Mouse (Mus musculus): ENCODE measurements around the gene Cel.

Gene Cel

GRCm38 (mm10) chr2:28563303-28563702 is at the start of gene Cel:
TSS of gene Cel (minus strand) at chr2:28563403.
- no peak for ATAC-seq (ENCODE audit: low TSS enrichment)

DNA sequence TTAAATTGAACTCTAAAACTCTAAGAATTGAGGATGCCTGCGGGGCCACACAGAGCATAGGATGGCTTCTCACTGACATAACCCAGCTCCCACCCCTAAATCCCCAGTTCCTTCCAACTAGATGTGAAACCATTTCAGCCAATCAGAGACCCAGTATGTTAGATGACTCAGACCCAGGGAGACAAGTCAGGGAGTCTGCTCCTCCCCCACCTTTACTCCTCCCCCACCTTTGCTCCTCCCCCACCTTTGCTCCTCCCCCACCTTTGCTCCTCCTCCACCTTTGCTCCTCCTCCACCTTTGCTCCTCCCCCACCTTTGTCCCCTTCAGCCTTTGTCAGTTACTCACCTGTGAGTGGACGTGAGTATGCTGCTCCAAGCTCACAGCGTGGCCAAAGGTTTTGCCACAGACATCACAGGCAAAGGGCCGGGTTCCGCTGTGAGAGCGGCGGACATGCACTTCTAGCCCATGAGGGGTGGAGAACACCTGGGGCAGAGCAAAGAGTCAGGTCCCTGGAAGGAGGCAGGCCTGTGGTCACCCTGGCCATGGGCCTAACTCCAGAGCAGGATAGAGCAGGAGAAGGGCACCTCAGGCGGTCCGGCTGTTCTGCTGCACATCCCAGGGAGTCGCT is 49.3 kb upstream of the Cel start:
- no peak for ATAC-seq (ENCODE audit: low TSS enrichment)

DNA sequence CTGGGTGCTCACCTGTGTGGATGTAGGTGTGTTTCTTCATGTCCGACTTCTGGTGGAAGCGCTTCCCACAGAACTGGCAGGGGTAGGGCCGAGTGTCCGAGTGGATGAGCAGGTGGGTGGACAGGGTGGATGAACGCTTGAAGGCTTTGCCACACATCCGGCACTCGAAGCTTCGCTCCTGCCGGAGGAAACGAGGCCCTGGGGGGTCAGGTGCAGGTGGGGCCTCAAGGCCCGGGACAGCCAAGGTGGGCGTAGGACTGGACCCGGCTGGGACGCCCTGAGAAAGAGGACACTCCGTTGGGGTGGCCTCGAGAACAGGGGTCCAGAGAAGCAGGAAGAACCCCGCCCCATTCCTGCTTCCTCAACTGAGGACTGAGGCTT is 48.2 kb upstream of the Cel start:
- no peak for ATAC-seq (ENCODE audit: low TSS enrichment)

DNA sequence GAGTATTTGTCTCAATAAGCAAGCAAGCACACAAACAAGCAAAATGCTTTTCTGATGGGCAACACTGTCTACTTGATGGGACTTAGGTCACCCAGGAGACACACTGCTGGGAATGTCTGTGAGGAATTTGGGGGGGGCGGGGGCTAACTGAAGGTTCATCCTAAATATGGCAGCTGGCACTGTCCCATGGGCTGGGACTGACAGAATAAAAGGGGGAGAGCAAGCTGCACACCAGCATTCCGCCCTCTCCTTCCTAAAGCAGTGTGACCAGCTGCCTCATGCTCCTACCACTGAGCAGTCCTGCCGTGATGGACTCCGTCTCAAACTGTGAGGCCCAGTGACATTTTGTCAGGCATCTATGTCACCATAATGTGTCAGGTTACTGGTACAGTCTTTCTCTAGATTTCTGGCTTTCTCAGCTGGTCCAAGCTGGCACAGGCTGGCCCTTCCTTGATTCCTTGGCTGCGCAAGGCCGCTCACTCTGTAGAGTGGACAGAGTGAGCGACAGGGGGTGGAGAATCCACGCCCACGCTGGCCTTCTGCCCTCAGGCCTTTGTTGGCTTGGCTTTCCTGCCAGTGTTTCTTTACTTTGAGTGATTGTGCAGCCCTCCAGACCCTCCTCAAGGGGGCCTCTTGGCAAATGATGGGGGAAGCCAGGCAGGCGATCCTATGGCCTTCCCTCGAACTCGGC is 47.7 kb upstream of the Cel start:
- no peak for ATAC-seq (ENCODE audit: low TSS enrichment)

- no peak for ATAC-seq (ENCODE audit: low TSS enrichment)
Observed at GRCm38 (mm10) chr2:28609851-28610250, 46.6 kb upstream of the Cel start.

- no peak for ATAC-seq (ENCODE audit: low TSS enrichment)
Observed at GRCm38 (mm10) chr2:28607341-28608165, 44.4 kb upstream of the Cel start.

DNA sequence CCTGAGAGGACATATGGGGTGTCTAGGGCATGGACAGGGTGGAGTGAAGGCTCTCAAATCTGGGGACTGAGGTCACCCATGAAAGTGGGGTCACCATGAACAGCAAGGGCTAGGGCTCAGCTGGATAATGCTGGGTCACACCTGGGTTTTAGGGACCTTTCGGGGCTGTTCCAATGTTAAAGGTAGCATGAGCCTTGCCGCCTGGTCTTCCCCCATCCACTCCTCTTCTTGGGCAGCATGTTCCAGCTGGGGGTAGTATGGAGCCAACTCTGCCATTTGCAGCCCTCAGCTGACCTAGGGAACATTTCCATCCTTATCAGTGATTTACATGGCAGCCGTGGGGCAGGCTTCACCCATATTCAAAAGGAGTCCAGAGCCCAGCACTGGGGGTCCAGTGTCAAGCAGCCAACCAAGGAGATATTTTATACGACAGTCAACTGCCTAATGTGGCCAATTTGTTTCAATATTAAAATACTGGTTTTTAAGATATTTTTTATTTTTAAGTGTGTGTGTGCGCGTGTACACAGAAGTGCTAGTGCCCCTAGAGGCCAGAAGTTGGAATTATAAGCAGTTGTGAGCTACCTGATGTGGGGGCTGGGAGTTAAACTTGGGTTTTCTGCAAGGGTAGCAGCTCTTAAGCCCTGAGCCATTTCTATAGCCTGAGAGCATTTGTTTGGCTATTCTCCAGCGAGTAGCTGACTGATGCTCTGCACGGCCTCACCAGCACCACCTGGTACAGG is 43.6 kb upstream of the Cel start:
- no peak for ATAC-seq (ENCODE audit: low TSS enrichment)

- ATAC-seq (ENCODE audit: low TSS enrichment): no peak
Observed at GRCm38 (mm10) chr2:28605789-28606541, 42.8 kb upstream of the Cel start.

DNA sequence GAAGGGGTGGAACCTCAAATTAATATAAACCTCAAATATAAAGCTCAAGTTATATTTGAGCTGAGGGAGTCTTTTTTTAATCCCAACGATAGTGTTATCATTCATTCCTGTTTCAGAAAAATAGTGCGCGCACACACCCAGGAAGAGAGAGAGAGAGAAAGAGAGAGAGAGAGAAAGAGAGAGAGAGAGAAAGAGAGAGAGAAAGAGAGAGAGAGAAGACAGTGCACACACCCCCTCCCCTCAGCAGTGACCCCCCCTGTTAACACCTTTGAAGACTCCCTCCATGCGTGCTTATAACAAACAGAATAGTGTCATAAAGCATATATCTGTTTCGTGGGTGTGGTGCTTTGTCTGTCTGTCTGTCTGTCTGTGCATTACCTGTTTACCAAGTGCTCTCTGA is 40.3 kb upstream of the Cel start:
- no peak for ATAC-seq (ENCODE audit: low TSS enrichment)

- ATAC-seq (ENCODE audit: low TSS enrichment): no peak
Observed at GRCm38 (mm10) chr2:28601720-28602590, 38.8 kb upstream of the Cel start.

DNA sequence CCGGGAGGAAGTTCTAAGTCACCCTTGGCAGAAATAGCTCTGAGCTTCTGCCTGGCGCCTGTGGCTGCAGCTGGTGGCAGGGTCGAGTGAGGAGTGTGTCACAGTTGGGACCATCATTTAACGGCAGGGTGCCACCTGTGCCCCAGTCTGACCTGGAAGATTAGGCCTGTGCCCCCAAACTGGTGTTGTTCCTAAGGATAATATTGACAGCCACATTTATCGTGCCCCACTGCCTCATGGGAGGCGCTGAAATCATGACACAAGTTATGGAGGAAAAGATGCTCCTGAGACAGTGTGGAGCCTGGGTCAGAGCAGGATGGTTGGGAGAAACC is 36.3 kb upstream of the Cel start:
- ATAC-seq (ENCODE audit: low TSS enrichment): no peak

- no peak for ATAC-seq (ENCODE audit: low TSS enrichment)
Observed at GRCm38 (mm10) chr2:28598692-28599568, 35.7 kb upstream of the Cel start.

DNA sequence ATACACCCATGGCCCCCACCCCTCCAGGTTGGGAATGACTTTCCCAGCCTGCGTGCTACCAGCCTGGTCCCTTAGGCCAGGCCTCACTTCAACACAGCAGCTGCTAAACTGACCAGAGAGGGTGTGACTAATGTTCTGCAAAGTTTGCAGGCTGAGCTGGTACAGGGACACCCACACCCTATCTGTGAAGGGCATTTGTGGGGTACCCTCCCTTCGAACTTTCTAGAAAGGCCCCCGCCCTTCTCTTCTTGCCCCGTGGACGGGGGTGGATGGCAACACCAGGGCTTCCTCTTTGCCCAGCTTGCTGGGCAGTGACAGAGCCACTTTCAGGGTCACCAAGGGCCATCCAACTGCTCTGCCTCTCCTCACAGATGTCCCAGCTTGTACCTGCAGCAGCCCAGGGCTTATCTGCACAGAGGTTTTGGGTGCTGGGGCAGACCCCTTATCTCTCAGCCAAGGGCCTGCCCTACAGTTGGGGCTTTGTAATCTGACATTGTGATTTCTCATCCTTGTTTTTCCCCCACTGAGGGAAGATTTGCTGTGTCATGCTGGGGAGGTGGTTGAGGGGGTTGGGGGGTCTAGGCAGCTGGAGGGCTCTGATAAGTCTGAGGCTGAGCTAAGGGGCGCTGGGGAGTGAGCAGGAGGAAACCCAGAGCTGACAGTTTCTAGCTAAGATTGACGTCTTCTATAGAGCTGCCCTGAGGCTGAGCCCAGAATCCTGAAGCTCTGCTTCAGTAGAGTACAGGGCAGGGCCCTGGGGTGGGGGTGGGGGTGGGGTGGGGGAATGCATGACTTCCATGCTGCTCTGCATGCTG is 34.7 kb upstream of the Cel start:
- no peak for ATAC-seq (ENCODE audit: low TSS enrichment)

GRCm38 (mm10) chr2:28596998-28597397 is 33.8 kb upstream of the Cel start:
- no peak for ATAC-seq (ENCODE audit: low TSS enrichment)

- ATAC-seq (ENCODE audit: low TSS enrichment): no peak
Observed at GRCm38 (mm10) chr2:28596021-28596420, 32.8 kb upstream of the Cel start.

- no peak for ATAC-seq (ENCODE audit: low TSS enrichment)
Observed at GRCm38 (mm10) chr2:28592809-28593208, 29.6 kb upstream of the Cel start.

DNA sequence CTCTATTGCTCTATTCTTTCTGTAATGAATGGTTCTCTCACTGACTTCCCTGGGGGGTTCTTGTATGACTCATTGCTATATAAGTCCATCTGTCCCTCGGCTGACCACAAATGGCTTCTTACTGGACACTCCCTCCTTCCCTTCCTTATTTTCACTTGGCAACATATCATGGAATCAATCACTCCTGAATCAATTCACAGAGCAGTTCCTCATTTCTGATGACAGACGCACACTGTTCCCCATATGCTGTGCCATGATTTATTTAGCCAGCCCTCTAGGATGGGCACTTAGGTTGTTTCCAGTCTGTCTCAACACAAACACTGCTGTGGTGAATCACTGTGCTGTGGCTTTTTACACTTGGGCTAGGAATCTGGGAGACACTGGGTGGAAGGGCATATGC is 28.3 kb upstream of the Cel start:
- no peak for ATAC-seq (ENCODE audit: low TSS enrichment)

- no peak for ATAC-seq (ENCODE audit: low TSS enrichment)
Observed at GRCm38 (mm10) chr2:28588574-28588973, 25.4 kb upstream of the Cel start.

DNA sequence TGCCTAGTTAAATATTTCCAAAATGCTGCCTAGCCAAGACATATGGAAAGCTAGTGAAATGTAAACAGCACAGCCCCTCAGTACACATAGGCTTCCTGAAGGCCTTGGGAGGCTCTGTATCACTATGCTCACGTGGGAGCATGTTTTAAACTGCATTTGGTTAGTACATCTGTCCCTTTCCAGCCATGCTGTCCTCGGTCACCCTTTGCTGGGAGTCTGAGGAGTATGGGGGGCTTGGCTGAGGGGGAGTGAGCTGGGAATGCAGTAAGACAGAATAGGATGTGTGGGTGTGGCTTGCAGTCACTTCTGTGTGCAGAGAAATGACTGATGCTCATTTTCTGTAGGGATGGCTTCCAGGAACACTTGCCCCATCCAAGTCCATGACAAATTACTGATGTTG is 22.5 kb upstream of the Cel start:
- ATAC-seq (ENCODE audit: low TSS enrichment): no peak
